Mouse (Mus musculus) CH12.LX (cell line): ENCODE data around the gene Birc6. TPM values are rescaled to one million over a fixed set of nuclear protein-coding genes. Genes with fewer than 3 reads are reported as not detected.
"Not testable (repeated sequence)": the region's sequence is repeated elsewhere in the genome, so short reads cannot be mapped to it uniquely, and the experiment has no call there.

ENCODE experiments used
- DNase-seq: peaks from one replicate; pipeline ENCODE4 v3.0.0-alpha.2; 2013; ENCODE audit errors: extremely low read depth
- H3K27ac ChIP-seq: 2 replicates; pipeline ENCODE4 v1.5.1; 2012; ENCODE audit warnings: low read depth, mild to moderate bottlenecking, control low read depth, moderate library complexity; ENCODE audit not compliant: insufficient read depth
- H3K27me3 ChIP-seq: replicated peaks from 2 replicates; pipeline ENCODE3; 2012; ENCODE audit warnings: inconsistent platforms
- H3K36me3 ChIP-seq, 2 experiments: replicated peaks in 1 of 2; 2 replicates each; pipeline versions ENCODE3 to v1.6.1; 2012; ENCODE audit warnings: inconsistent platforms in 1 of 2, low read length in 1 of 2, mild to moderate bottlenecking in 1 of 2, mixed read lengths in 1 of 2, moderate library complexity in 1 of 2; ENCODE audit not compliant: control insufficient read depth in 1 of 2, insufficient read depth in 1 of 2
- H3K4me1 ChIP-seq, 2 experiments: 2 replicates each; pipeline ENCODE4 v1.6.1; 2012; ENCODE audit warnings: inconsistent platforms in 1 of 2, moderate library complexity in 1 of 2; ENCODE audit not compliant: insufficient read depth in 2 of 2, control insufficient read depth in 1 of 2
- H3K4me2 ChIP-seq: 2 replicates; pipeline ENCODE4 v1.6.1; 2012; ENCODE audit warnings: low read depth, mild to moderate bottlenecking, control low read depth; ENCODE audit not compliant: poor library complexity, insufficient read depth, severe bottlenecking
- H3K4me3 ChIP-seq, 3 experiments: fragments of 150-350 bp in 1 of 3; sonication (generic) in 1 of 3; replicated peaks in 1 of 3; 2 replicates each; pipeline versions ENCODE3 to v1.5.1; 2011 to 2012; ENCODE audit warnings: low read depth in 2 of 3, low read length in 2 of 3, mild to moderate bottlenecking in 2 of 3, moderate library complexity in 2 of 3, control low read depth in 1 of 3, improper control_type of control experiment in 1 of 3, inconsistent platforms in 1 of 3, mixed read lengths in 1 of 3; ENCODE audit not compliant: poor library complexity in 1 of 3
- H3K79me2 ChIP-seq: replicated peaks from 2 replicates; pipeline ENCODE4 v1.6.1; 2012; ENCODE audit warnings: mild to moderate bottlenecking, moderate library complexity; ENCODE audit not compliant: control insufficient read depth, poor library complexity, insufficient read depth, severe bottlenecking; ENCODE audit errors: extremely low read depth
- H3K9ac ChIP-seq: 2 replicates; pipeline ENCODE4 v1.6.1; 2012; ENCODE audit warnings: low read depth, mild to moderate bottlenecking, control low read depth, moderate library complexity; ENCODE audit not compliant: insufficient read depth
- H3K9me3 ChIP-seq: replicated peaks from 2 replicates; pipeline ENCODE3; 2012; ENCODE audit warnings: low read length, inconsistent platforms, mixed read lengths
- BHLHE40 ChIP-seq: IDR thresholded peaks from 2 replicates; pipeline ENCODE4 v1.6.1; 2011; ENCODE audit warnings: mild to moderate bottlenecking, low read depth, low read length, improper control_type of control experiment
- CHD1 ChIP-seq: IDR thresholded peaks from 2 replicates; pipeline ENCODE4 v1.6.1; 2012; ENCODE audit warnings: low read depth, low read length, improper control_type of control experiment, inconsistent platforms
- CHD2 ChIP-seq: IDR thresholded peaks from 2 replicates; pipeline ENCODE4 v1.6.1; 2011; ENCODE audit warnings: low read length, improper control_type of control experiment
- EP300 ChIP-seq: IDR thresholded peaks from 2 replicates; pipeline ENCODE4 v1.6.1; 2011; ENCODE audit warnings: low read length, improper control_type of control experiment
- ETS1 ChIP-seq: conservative IDR thresholded peaks from 2 replicates; pipeline ENCODE4 v1.6.1; 2012; ENCODE audit warnings: low read depth, mild to moderate bottlenecking, inconsistent platforms, low read length, improper control_type of control experiment, moderate library complexity
- HCFC1 ChIP-seq: IDR thresholded peaks from 2 replicates; pipeline ENCODE4 v1.6.1; 2012; ENCODE audit warnings: low read depth, mild to moderate bottlenecking, inconsistent platforms, low read length, improper control_type of control experiment
- JUN ChIP-seq: IDR thresholded peaks from 2 replicates; pipeline ENCODE4 v1.6.1; 2011; ENCODE audit warnings: low read depth, mild to moderate bottlenecking, low read length, improper control_type of control experiment, moderate library complexity; ENCODE audit not compliant: insufficient read depth
- MAFK ChIP-seq: IDR thresholded peaks from 2 replicates; pipeline ENCODE4 v1.6.1; 2011; ENCODE audit warnings: low read length, improper control_type of control experiment; ENCODE audit not compliant: insufficient replicate concordance
- MAX ChIP-seq: IDR thresholded peaks from 2 replicates; pipeline ENCODE4 v1.6.1; 2011; ENCODE audit warnings: low read length, improper control_type of control experiment
- MAZ ChIP-seq: IDR thresholded peaks from 2 replicates; pipeline ENCODE4 v1.6.1; 2012; ENCODE audit warnings: low read depth, mild to moderate bottlenecking, inconsistent platforms, low read length, improper control_type of control experiment, moderate library complexity
- MEF2A ChIP-seq: IDR thresholded peaks from 2 replicates; pipeline ENCODE4 v1.6.1; 2014; ENCODE audit warnings: low read depth, mild to moderate bottlenecking, inconsistent platforms, low read length, improper control_type of control experiment, borderline replicate concordance
- MXI1 ChIP-seq: IDR thresholded peaks from 2 replicates; pipeline ENCODE4 v1.6.1; 2011; ENCODE audit warnings: mild to moderate bottlenecking, low read depth, low read length, improper control_type of control experiment
- MYC ChIP-seq: IDR thresholded peaks from 2 replicates; pipeline ENCODE4 v1.6.1; 2011; ENCODE audit warnings: low read depth, mild to moderate bottlenecking, improper control_type of control experiment, low read length
- NELFE ChIP-seq: IDR thresholded peaks from 2 replicates; pipeline ENCODE4 v1.6.1; 2011; ENCODE audit warnings: low read depth, low read length, improper control_type of control experiment
- NRF1 ChIP-seq: IDR thresholded peaks from 2 replicates; pipeline ENCODE4 v1.6.1; 2014; ENCODE audit warnings: low read depth, mild to moderate bottlenecking, inconsistent platforms, low read length, improper control_type of control experiment, moderate library complexity
- POLR2AphosphoS2 ChIP-seq: IDR thresholded peaks from 2 replicates; pipeline ENCODE4 v1.6.1; 2011; ENCODE audit warnings: low read depth, low read length, improper control_type of control experiment
- TBP ChIP-seq: conservative IDR thresholded peaks from 2 replicates; pipeline ENCODE4 v1.6.1; 2011; ENCODE audit warnings: low read depth, low read length, improper control_type of control experiment
- TCF12 ChIP-seq: IDR thresholded peaks from 2 replicates; pipeline ENCODE4 v1.6.1; 2014; ENCODE audit warnings: low read depth, mild to moderate bottlenecking, inconsistent platforms, low read length, improper control_type of control experiment
- UBTF ChIP-seq: IDR thresholded peaks from 2 replicates; pipeline ENCODE4 v1.6.1; 2012; ENCODE audit warnings: low read depth, mild to moderate bottlenecking, inconsistent platforms, low read length, improper control_type of control experiment, moderate library complexity
- USF1 ChIP-seq: IDR thresholded peaks from 2 replicates; pipeline ENCODE4 v1.6.1; 2014; ENCODE audit warnings: low read depth, mild to moderate bottlenecking, inconsistent platforms, low read length, improper control_type of control experiment
- USF2 ChIP-seq: conservative IDR thresholded peaks from 2 replicates; pipeline ENCODE4 v1.6.1; 2011; ENCODE audit warnings: low read depth, low read length, improper control_type of control experiment
- ZC3H11A ChIP-seq: IDR thresholded peaks from 2 replicates; pipeline ENCODE4 v1.6.1; 2012; ENCODE audit warnings: low read depth, mild to moderate bottlenecking, inconsistent platforms, low read length, improper control_type of control experiment
- ZNF384 ChIP-seq: IDR thresholded peaks from 2 replicates; pipeline ENCODE4 v1.6.1; 2012; ENCODE audit warnings: low read depth, low read length, improper control_type of control experiment, inconsistent platforms
- dilution Hi-C: fragments of 300-500 bp; cut with MboI; formaldehyde crosslinking; loops from 2 replicates; pipeline ENCODE4 v1.14.3; 2020; ENCODE audit warnings: low sequenced_read_pairs; ENCODE audit not compliant: extremely low pct_unique_long_range_greater_than_20kb, extremely low pct_ligation_motif_present
- in situ Hi-C: fragments of 300-500 bp; cut with MboI; formaldehyde crosslinking; loops from 3 replicates; pipeline ENCODE4 v1.14.3; 2019; ENCODE audit warnings: low sequenced_read_pairs, low pct_ligation_motif_present, low pct_unique_long_range_greater_than_20kb, mixed read lengths
- polyA plus RNA-seq: library from polyadenylated mRNA; unstranded; fragments of >175 nt; gene quantifications from 2 replicates; pipeline ENCODE4 v1.2.1, GENCODE M21; 2012; ENCODE audit warnings: low read depth; ENCODE audit not compliant: insufficient read length
- total RNA-seq, 2 experiments: library from RNA; depleted of rRNA; stranded (reverse); fragments of 300-350 nt in 1 of 2; fragments of >200 nt in 1 of 2; gene quantifications; 2 replicates each; pipeline ENCODE4 v1.2.3; 2012 to 2014

Birc6 gene
- total and polyA plus RNA-seq, 3 experiments: 55.5 to 78.7 (median 57.2) TPM

DNA sequence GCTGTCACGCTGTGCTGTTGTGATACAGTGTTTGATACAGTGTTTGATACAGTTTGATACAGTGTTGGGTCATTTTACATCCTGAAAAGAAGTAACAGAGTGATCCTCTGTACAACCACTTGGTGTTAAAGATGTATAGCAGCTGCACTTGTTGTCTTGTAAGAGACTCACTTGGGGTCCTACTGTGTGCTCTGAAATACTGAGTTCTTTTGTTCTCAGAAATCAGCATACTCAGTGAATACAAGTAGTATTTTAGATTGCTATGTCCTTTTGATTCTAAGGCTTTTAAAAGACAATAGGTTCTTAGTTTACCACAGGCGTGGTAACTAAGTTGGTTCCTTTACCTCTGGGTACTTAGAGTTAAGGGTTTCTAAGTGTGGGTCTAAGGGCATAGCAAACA lies 160.5 kb downstream of the Birc6 start:
- in situ Hi-C loops: no loop called here
- H3K36me3 ChIP-seq: peaks cover 35 to 78% of the 10 kb centered on the region in 2 experiments

DNA sequence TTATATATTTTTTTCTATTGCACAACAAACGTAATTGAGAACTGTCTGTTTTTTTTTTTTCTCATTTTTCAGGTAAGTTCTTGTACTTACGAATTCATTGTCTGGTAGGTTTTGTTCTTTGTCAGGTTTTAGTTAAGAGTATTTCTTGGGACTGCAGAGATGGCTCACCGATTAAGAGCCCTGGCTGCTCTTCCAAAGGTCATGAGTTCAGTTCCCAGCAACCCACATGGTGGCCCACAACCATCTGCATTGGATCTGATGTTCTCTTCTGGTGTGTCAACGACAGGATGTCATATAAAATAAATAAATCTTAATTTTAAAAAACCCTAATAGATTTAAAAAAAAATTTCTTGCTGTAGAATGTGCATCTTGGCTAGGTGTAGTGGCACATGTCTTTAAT lies 161.3 kb downstream of the Birc6 start:
- H3K36me3 ChIP-seq: peaks cover 32 to 77% of the 10 kb centered on the region in 2 experiments
- DNase-seq: no peak
- in situ Hi-C loops (no loop called here), dilution Hi-C loops (no loop called here)
- H3K79me2 ChIP-seq: no peaks in the 10 kb centered on the region
- H3K4me3 ChIP-seq: no peak overlapping the region
- TF ChIP-seq CHD1 (no peak), EP300 (no peak), MAX (no peak), MXI1 (no peak), BHLHE40 (no peak), ZC3H11A (no peak), MAFK (no peak), USF2 (no peak), MAZ (no peak), ETS1 (no peak), ZNF384 (no peak), NELFE (no peak), CHD2 (no peak), UBTF (no peak), NRF1 (no peak)
- H3K9me3 ChIP-seq: no peaks in the 10 kb centered on the region
- no peak overlapping the region for H3K9ac ChIP-seq
- no peaks in the 10 kb centered on the region for H3K27me3 ChIP-seq
- no peaks in the 10 kb centered on the region for H3K4me1 ChIP-seq
- H3K4me2 ChIP-seq: no peak overlapping the region
- H3K27ac ChIP-seq: no peak overlapping the region

More for the DNA sequence above, 160.5 kb downstream of the Birc6 start:
- no peak overlapping the region for H3K27ac ChIP-seq
- no peak overlapping the region for H3K4me2 ChIP-seq
- no peaks in the 10 kb centered on the region for H3K4me1 ChIP-seq
- H3K27me3 ChIP-seq: no peaks in the 10 kb centered on the region
- TF ChIP-seq MXI1 (no peak), POLR2AphosphoS2 (no peak), CHD2 (no peak), JUN (no peak), USF1 (no peak), TBP (no peak), MYC (no peak), MEF2A (no peak), ZC3H11A (no peak), HCFC1 (no peak), CHD1 (no peak), ZNF384 (no peak), TCF12 (no peak), EP300 (no peak)
- H3K79me2 ChIP-seq: no peaks in the 10 kb centered on the region
- H3K9ac ChIP-seq: no peak overlapping the region
- no peak overlapping the region for H3K4me3 ChIP-seq
- no peaks in the 10 kb centered on the region for H3K9me3 ChIP-seq
- dilution Hi-C loops: no loop called here
- no peak for DNase-seq

DNA sequence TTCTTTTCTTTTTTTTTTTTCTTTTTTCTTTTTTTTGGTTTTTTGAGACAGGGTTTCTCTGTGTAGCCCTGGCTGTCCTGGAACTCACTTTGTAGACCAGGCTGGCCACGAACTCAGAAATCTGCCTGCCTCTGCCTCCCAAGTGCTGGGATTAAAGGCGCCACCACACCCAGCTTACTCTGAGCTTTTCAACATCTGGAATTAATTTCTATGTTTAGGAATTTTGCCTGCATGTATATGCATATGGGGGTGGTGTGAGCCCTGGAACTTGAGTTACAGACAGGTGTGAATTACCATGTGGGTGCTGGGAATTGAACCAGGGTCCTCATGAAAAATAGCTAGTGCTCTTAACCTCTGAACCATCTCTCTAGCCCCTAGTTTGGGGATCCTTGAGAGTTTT lies 173.6 kb downstream of the Birc6 start:
- in situ Hi-C loops, H3K27ac ChIP-seq, H3K79me2 ChIP-seq, H3K4me3 ChIP-seq, H3K4me1 ChIP-seq, dilution Hi-C loops, H3K4me2 ChIP-seq, H3K9ac ChIP-seq, H3K9me3 ChIP-seq, H3K27me3 ChIP-seq, DNase-seq: not testable (repeated sequence)
- H3K36me3 ChIP-seq: peaks cover 47 to 76% of the 10 kb centered on the region in 2 experiments
